Mouse (Mus musculus): Measurements from ENCODE around the gene Cpn2.

Cpn2 gene

GRCm38 (mm10) chr16:30238791-30239190, 28.5 kb downstream of the Cpn2 start:
- DNase-seq (ENCODE audit: low spot score): no peak

- peak; percentile 70 for DNase-seq (ENCODE audit: low spot score)
Observed at GRCm38 (mm10) chr16:30236091-30236699, 31.1 kb downstream of the Cpn2 start.

DNA sequence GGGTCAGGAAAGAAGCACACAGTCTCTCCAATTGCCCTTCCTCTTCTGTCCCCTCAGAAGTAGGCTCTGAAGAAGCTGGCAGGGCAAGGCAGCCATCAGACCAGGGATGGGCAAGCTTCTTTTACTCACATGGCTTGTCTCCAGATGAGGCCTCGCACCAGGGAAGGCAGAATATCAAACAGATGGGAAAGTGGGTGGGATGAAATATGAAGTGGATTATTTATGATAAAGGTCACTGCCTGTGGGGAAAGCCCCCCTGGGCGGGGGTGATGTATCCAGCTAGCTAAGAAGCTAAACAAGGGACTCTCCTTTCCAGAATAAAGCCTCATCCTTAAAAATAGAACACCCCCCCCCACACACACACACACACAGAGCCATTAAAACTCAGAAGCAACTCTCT, 31.7 kb downstream of the Cpn2 start:
- no peak for DNase-seq (ENCODE audit: low spot score)

DNA sequence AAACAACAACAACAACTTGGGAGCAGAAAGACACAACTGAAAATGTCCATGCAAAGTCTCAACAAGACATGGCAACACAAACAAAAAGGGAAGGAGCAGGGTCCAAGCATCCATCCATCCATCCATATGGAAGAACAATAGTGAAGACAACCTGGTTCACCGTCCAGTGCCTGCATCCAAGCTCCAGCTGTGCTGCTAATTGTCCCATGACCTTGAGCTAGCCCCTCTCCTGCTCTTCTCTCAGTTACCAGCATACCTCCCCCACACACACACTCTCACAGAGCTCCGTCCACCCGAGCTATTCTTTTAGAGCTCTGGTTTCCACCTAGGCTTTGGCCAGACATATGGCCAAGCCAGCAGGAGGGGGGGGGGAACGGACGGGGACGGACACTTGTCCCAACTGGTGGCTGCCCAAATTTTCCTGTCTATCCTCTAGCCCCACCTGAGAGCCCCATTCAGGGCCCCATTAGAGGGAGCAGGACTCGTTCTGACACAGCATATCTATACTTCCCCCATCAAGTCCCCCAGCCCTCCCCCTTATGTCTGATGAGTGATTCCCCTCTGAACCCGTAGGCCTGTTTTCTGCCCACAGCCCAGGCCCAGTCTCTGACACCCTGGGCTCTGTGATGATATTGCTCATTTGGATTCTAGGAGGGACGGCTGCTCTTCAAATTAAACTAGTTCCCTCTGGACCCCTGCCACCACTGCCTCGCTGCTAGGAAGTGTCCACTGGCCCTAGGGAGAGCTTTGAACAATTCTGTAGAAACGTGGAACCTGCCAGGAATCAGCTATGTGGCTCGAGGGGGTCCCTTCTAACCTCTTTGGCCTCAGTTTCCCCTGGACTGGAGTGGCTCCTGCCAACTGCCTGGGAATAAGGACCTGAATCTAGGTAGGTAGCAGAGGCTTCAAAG, 32.4 kb downstream of the Cpn2 start:
- DNase-seq (ENCODE audit: low spot score): no peak

DNA sequence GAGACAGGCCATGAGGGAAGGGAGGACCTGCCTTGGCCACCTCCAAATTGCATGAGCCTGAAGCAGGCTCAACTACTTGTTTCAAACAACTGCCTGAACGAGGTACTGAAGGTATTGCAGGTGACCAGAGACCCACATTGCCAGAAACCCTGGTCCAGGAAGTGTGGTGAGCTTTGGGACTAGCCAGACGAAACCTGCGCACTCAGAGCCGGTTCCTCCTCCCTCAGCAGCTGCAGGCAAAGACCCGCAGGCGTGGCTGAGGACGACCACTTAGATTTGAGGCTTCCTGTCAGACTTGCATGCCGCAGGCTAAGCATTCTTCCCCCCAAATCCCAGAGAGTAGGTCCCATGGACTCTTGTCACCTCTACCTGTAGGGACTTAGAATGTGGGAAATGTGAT, 33.2 kb downstream of the Cpn2 start:
- DNase-seq (ENCODE audit: low spot score): peak; percentile 5

GRCm38 (mm10) chr16:30231882-30232604, 35.3 kb downstream of the Cpn2 start:
- DNase-seq (ENCODE audit: low spot score): no peak

DNA sequence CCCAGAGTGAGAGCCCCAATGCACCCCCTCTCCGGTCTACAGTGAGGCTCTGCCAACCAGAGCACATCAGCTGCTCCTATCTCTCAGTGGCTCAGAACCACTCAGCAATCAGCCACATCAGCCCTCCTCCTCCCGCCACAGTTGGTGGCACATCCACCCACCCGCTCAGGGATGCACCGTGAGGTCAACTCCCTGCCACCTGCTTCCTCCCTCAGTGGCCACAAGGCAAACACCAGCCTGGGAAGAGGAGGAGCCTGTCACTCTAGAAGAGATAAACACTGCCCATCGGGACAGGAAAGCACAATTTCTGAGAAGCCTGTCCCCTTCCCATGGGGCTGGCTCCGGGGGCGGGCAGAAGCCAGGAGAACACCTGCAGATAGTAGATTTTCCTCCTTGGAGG, 39.9 kb downstream of the Cpn2 start:
- DNase-seq (ENCODE audit: low spot score): peak; percentile 23

- DNase-seq (ENCODE audit: low spot score): no peak
Observed at GRCm38 (mm10) chr16:30221161-30221782, 46.0 kb downstream of the Cpn2 start.

GRCm38 (mm10) chr16:30215811-30216210, 51.5 kb downstream of the Cpn2 start:
- no peak for DNase-seq (ENCODE audit: low spot score)

DNA sequence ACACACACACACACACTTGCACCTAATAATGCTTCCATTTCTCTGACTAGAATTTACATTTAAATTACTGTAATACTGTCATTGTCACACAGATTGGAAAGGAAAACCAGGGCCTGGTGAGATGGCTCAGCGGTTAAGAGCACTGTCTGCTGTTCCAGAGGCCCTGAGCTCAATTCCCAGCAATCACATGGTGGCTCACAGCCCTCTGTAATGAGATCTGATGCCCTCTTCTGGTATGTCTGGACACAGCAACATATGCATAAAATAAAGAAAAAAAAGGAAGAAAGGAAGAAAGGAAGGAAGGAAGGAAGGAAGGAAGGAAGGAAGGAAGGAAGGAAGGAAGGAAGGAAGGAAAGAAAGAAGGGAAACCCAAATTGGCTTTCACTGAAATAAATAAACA, 53.7 kb downstream of the Cpn2 start:
- no peak for DNase-seq (ENCODE audit: low spot score)

GRCm38 (mm10) chr16:30212035-30212434, 55.3 kb downstream of the Cpn2 start:
- no peak for DNase-seq (ENCODE audit: low spot score)

- no peak for DNase-seq (ENCODE audit: low spot score)
Observed at GRCm38 (mm10) chr16:30209264-30209663, 58.0 kb downstream of the Cpn2 start.

GRCm38 (mm10) chr16:30207991-30208390, 59.3 kb downstream of the Cpn2 start:
- no peak for DNase-seq (ENCODE audit: low spot score)

- no peak for DNase-seq (ENCODE audit: low spot score)
Observed at GRCm38 (mm10) chr16:30207111-30207828, 60.0 kb downstream of the Cpn2 start.
